Mouse (Mus musculus): ENCODE results near the gene Rab7. TPM values are rescaled to one million over a fixed set of nuclear protein-coding genes. Genes with fewer than 3 reads are reported as not detected.

The Rab7 gene
- polyA plus RNA-seq, 1 experiment from 2014 or later = 186 TPM

DNA sequence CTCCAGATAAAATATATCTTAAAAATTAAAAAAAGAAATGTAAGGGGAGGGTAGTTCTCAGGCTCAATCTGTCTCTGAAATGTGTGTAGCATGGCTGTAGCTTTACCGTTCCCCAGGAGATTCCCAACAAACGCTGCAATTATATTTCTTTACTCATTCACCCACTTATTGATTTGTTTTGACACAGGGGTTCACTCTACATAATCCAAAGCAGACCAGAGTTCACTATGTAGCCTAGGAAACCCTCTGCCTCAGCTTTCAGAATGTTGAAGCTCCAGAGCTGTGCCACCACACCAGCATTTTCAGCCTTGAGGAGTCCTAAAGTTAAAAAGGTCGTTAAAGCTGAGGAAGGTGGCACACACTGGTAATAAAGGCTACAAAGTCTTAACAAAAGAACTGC lies 20.9 kb upstream of the Rab7 start:
- H3K4me2 ChIP-seq (replicated peaks) = no peak overlapping the region
- no peak overlapping the region for H3K27ac ChIP-seq
- no peaks in the 10 kb centered on the region for H3K36me3 ChIP-seq
- no peak for ATAC-seq (ENCODE audit: low FRiP score, low read depth)
- no peaks in the 10 kb centered on the region for H3K27me3 ChIP-seq
- 63% methylated on average over 3 of the region's 3 CpGs for WGBS
- H3K9me3 ChIP-seq = no peaks in the 10 kb centered on the region
- H3K9ac ChIP-seq = no peak overlapping the region; the same call in 1 of the 2 replicates
- H3K4me3 ChIP-seq = no peak overlapping the region
- no peaks in the 10 kb centered on the region for H3K4me1 ChIP-seq

DNA sequence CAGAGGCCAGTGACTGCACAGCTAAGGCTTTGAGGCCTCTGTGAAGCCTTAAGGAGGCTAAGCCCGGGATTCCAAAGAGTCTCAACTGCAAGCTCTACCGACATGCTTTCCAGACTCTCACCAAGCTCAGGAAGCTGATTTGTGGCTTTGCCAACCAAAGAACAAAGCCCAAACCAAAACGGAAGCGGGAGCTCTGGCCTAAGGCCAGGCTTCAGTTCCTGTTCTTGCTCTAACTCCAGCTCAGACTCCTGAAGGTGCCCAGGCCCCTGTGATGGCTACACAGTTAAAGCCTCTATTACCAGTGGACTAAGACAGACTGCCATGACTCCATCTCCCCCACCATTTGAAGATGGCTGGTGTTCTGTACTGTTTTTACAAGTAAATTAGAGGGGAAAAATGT lies 20.0 kb upstream of the Rab7 start:
- Histone ChIP-seq H3K36me3 (no peaks in the 10 kb centered on the region), H3K9ac (no peak overlapping the region), H3K27ac (no peak overlapping the region), H3K27me3 (no peaks in the 10 kb centered on the region), H3K4me2 (replicated peaks) (no peak overlapping the region), H3K4me3 (no peak overlapping the region), H3K4me1 (no peaks in the 10 kb centered on the region), H3K9me3 (no peaks in the 10 kb centered on the region)
- ATAC-seq (ENCODE audit: low FRiP score, low read depth) = no peak
- WGBS = 52% methylated on average over 4 of the region's 4 CpGs

DNA sequence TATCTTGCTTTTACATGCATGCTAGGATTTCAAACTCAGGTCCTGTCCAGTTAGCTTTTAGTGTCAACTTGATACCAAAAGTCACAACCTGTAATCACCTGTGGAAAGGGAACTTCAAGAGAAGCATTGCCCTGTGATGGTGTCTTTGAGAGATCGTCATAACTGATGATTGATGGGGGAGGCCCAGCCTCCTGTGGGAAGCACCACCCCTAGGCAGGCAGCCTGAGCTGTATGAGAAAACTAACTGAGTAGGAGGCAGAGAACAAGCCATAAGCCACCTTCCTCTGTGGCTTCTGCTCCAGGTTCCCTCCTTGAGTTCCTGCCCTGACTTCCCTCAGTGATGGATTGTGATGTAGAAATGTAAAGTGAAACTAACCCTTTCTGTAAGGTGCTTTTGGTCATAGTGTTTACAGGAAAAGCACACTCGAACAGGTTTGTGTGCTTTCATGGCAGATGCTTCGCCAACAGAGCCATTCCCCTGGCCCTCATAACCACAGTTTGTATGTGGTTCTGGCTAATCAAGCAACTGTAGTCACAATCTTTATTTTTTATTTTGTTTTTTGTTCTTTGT lies 19.1 kb upstream of the Rab7 start:
- Histone ChIP-seq H3K9me3 (no peaks in the 10 kb centered on the region), H3K27me3 (no peaks in the 10 kb centered on the region), H3K27ac (no peak overlapping the region), H3K4me2 (replicated peaks) (no peak overlapping the region), H3K9ac (no peak overlapping the region), H3K4me1 (no peaks in the 10 kb centered on the region), H3K4me3 (no peak overlapping the region), H3K36me3 (no peaks in the 10 kb centered on the region)
- no peak for ATAC-seq (ENCODE audit: low FRiP score, low read depth)
- WGBS = 80% methylated on average over 3 of the region's 3 CpGs

DNA sequence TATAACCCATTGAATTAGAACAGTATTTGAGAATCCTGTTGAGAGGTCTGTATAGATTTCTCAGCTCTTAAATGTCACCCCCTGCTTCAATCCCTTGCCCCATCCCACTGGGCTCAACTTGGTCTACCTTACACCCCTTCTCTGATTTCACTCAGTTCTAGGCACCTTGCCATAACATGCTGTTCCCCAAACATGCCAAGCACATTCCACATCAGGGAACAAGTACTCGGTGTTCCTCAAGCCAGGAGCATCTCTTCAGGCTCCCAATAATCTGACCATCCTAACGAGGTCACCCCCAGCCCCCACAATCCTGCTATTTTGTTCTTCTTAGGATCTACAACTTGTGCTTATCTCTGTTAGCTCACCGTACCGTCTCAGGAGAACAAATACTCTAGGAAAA lies 17.3 kb upstream of the Rab7 start:
- H3K4me3 ChIP-seq = no peak overlapping the region
- H3K4me2 ChIP-seq (replicated peaks) = no peak overlapping the region
- H3K9ac ChIP-seq = no peak overlapping the region
- H3K4me1 ChIP-seq = no peaks in the 10 kb centered on the region
- 78% methylated on average over 4 of the region's 4 CpGs for WGBS
- no peaks in the 10 kb centered on the region for H3K27me3 ChIP-seq
- no peak for ATAC-seq (ENCODE audit: low FRiP score, low read depth)
- H3K36me3 ChIP-seq = no peaks in the 10 kb centered on the region
- no peaks in the 10 kb centered on the region for H3K9me3 ChIP-seq
- H3K27ac ChIP-seq = no peak overlapping the region

DNA sequence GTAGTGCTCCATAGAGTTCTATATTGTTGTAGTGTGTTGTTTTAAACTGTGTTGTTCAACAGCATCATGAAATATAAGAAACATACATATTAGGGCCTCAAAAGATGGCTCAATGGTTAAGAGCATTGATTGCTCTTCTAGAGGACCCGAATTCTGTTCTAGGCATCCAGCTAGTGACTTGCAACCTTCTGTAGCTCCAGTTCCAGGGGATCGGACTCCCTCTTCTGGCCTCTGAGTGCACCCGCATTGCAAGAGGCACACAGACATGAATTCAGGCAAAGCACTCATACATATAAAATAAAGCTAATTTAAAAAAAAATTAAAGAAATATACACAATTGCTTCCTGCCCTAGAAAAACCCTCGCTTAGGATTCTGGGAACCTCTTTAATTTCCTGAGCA lies 16.3 kb upstream of the Rab7 start:
- H3K36me3 ChIP-seq = no peaks in the 10 kb centered on the region
- H3K4me3 ChIP-seq = no peak overlapping the region
- H3K27ac ChIP-seq = no peak overlapping the region
- no peaks in the 10 kb centered on the region for H3K4me1 ChIP-seq
- no peaks in the 10 kb centered on the region for H3K27me3 ChIP-seq
- H3K9me3 ChIP-seq = no peaks in the 10 kb centered on the region
- no peak overlapping the region for H3K4me2 ChIP-seq (replicated peaks)
- H3K9ac ChIP-seq = no peak overlapping the region
- no peak for ATAC-seq (ENCODE audit: low FRiP score, low read depth)
- 84% methylated on average over 4 of the region's 4 CpGs for WGBS

DNA sequence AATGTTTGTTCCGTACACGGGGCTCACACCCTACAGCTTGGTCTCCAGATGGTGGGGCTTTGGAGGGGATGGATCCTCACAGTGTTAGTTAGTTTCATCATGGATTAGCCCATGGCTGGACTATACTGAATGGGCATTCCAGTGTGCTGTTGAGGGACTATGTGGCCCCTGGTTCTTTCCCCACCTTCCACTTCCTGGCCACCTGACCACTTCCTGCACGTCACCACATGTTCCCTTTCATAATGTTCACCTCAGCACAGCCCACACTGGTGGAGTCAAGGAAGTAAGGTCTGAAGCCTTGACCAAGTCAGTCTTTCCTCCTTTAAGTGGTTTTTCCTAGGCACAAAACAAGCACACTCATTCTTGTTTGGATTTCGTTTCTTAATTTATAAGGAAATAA lies 15.5 kb upstream of the Rab7 start:
- H3K27me3 ChIP-seq = no peaks in the 10 kb centered on the region
- H3K4me1 ChIP-seq = no peaks in the 10 kb centered on the region
- H3K9me3 ChIP-seq = no peaks in the 10 kb centered on the region
- no peak overlapping the region for H3K4me2 ChIP-seq (replicated peaks)
- no peak for ATAC-seq (ENCODE audit: low FRiP score, low read depth)
- H3K27ac ChIP-seq = no peak overlapping the region
- H3K36me3 ChIP-seq = no peaks in the 10 kb centered on the region
- WGBS = 79% methylated on average over 4 of the region's 4 CpGs
- no peak overlapping the region for H3K9ac ChIP-seq
- H3K4me3 ChIP-seq = no peak overlapping the region

DNA sequence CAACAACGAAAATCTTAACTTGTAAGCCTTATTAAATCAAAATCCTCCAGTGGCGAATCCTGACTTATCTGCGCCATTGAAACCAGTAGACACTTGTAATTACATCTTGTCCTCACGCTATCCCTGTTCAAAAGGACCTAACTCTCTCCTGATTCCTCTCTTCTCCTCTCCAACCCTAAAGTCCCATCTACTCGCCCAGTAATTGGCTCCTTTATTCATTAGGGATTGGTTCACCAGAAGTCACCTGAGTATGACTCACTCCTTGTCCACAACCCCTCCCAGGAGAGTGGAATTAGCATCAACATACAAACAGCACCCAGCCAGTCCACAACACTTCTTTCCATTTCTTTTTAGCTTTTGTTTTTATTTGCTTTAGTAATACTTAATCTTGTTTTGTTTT lies 14.8 kb upstream of the Rab7 start:
- whole genome bisulfite sequencing = 75% methylated on average over 5 of the region's 5 CpGs
- no peaks in the 10 kb centered on the region for H3K4me1 ChIP-seq
- no peak overlapping the region for H3K4me2 ChIP-seq (replicated peaks)
- H3K27ac ChIP-seq = no peak overlapping the region
- no peak overlapping the region for H3K4me3 ChIP-seq
- no peak for ATAC-seq (ENCODE audit: low FRiP score, low read depth)
- H3K36me3 ChIP-seq = no peaks in the 10 kb centered on the region
- no peak overlapping the region for H3K9ac ChIP-seq
- H3K9me3 ChIP-seq = no peaks in the 10 kb centered on the region
- no peaks in the 10 kb centered on the region for H3K27me3 ChIP-seq

DNA sequence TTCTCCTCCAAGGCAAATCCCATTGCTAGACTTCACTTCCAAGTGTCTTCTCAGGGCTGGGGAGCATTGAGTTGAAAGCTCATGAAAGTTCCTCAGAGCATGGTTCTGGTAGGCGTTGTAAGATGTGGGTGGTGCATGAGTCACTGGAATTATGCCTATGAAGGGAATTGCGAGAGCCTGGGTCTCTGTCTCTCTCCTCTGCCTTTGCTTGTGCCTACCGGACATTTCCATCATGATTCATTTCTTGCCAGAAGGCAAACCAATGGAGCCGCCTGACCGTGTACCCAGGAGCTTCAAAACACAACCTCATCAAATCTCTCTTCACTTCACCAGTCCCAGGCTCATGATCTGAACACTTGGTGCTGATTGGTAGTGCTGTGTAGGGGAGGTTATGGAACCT lies 11.8 kb upstream of the Rab7 start:
- Histone ChIP-seq H3K9me3 (no peaks in the 10 kb centered on the region), H3K4me2 (replicated peaks) (no peak overlapping the region), H3K36me3 (no peaks in the 10 kb centered on the region), H3K27me3 (peaks cover 9% of the 10 kb centered on the region), H3K4me3 (no peak overlapping the region), H3K27ac (no peak overlapping the region), H3K9ac (no peak overlapping the region), H3K4me1 (no peaks in the 10 kb centered on the region)
- 89% methylated on average over 5 of the region's 5 CpGs for WGBS
- ATAC-seq (ENCODE audit: low FRiP score, low read depth) = no peak

DNA sequence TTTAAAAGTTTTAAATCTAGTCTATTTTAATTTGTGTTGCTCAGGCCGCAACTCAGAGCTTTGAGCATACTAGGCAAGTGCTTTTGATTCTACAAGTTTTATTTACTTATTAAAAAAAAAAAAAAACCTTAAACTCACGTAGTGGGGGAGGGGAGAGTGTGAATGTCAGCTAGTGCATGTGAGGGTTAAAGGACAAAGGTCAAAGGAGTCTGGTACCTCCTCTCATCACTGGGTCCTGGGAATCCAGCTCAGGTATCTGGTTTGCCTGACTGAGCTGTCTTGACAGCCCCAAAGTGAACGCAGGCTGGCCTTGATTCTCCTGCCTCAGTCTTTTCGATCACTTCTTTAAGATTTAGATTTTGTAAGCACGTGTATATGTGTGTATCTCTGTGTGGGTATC lies 10.6 kb upstream of the Rab7 start:
- H3K9me3 ChIP-seq = no peaks in the 10 kb centered on the region
- H3K27ac ChIP-seq = no peak overlapping the region
- H3K4me3 ChIP-seq = no peak overlapping the region
- H3K4me1 ChIP-seq = no peaks in the 10 kb centered on the region
- whole genome bisulfite sequencing = 75% methylated on average over 5 of the region's 5 CpGs
- no peak overlapping the region for H3K4me2 ChIP-seq (replicated peaks)
- no peak overlapping the region for H3K9ac ChIP-seq
- H3K36me3 ChIP-seq = no peaks in the 10 kb centered on the region
- H3K27me3 ChIP-seq = peaks cover 9% of the 10 kb centered on the region
- no peak for ATAC-seq (ENCODE audit: low FRiP score, low read depth)

DNA sequence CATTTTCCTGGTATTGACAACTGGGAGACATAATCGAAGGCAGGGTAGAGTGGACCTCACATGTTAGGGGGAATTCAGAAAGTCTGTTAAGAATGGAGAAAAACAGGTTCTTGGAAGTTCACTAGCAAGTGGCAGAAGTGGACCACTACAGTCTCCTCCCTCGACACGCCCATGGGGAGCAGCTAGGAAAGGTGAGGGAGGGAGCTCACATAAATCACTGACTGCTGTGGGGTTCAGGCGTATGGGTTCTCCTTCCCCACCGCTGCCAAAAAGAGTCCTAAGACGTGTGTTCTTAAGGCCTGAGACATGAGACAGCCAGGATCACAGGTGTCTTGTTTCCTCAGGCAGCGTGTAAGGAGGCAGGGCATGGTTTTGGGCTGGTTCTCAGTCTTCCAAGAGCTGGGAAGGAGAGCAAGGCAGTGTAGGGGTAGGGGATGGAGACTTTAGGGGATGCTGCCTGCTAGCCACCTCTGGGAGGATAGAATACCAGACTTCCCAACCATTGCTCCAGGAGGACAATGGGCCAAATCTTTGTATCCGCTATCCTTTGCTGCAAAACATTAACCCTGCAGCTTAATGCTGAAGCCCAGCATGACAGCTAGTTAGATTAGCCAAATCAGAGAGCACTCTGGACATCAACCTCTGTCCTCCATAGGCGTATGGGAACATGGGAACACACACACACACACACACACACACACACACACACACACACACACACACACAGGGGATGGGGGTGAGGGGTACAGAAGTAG lies 9.2 kb upstream of the Rab7 start:
- 53% methylated on average over 9 of the region's 9 CpGs for WGBS
- no peaks in the 10 kb centered on the region for H3K4me1 ChIP-seq
- no peak for ATAC-seq (ENCODE audit: low FRiP score, low read depth)
- H3K36me3 ChIP-seq = no peaks in the 10 kb centered on the region
- H3K9me3 ChIP-seq = no peaks in the 10 kb centered on the region
- peaks cover 9% of the 10 kb centered on the region for H3K27me3 ChIP-seq
- H3K4me3 ChIP-seq = no peak overlapping the region
- no peak overlapping the region for H3K4me2 ChIP-seq (replicated peaks)
- no peak overlapping the region for H3K27ac ChIP-seq
- no peak overlapping the region for H3K9ac ChIP-seq

DNA sequence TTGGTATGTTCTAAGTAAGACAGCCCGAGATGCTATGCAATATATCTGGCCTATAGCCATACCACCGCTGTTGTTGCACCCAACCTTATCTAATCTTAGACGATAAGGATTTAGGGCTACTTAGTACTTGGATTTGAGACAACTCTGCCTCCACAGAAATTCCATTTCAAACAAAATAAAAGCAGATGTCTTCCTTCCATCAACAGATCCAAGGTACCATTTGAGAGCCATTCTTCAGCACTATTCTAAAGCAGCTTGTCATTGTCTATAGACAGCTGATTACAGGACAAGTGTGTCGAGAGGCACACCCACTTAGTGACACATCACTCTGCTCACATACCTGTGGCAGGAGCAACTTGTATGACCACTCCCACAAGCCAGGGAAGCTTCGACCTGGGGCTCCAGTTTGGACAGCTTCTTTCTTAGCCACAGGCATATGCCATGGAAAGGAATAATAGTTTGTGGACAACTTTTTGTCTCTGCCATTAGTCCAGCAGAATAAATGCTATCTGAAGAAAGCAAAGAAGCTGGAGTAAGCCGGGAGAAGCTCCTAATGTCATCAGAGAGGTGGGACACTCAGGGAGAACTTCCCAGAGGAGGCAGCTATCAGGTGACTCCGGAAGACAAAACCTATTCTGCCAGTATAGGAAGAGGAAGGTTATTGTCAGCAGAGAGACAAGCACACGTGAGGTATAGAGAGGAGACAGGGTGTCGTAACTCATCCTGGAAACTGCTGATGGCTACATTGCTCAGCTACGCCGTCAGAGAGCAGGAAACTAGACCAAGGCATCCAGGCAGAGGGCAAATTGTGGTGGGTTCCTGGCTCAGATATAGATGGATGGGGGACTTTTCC lies 8.4 kb upstream of the Rab7 start:
- ATAC-seq (ENCODE audit: low FRiP score, low read depth) = no peak
- 62% methylated on average over 11 of the region's 11 CpGs for WGBS

DNA sequence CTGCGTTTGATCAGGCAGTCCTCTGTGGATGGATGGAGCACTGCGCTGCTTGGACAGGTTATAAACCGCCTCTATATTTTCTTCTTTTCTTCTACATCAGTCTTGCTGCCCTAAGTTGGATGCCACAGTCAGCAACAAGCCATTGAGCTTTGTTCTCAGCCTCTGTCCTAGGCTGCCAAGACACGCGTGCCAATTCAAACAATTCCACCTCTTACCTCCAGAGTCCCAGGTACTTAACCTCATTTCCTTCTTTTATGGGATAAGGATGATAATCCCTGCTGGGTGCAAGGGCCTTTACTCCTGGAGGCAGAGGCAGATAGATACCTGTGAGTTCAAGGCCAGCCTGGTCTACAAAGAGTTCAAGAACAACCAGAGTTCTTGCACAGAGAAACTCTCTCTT lies 6.1 kb upstream of the Rab7 start:
- H3K4me1 ChIP-seq = no peaks in the 10 kb centered on the region
- no peaks in the 10 kb centered on the region for H3K36me3 ChIP-seq
- H3K9me3 ChIP-seq = no peaks in the 10 kb centered on the region
- ATAC-seq (ENCODE audit: low FRiP score, low read depth) = no peak
- H3K4me2 ChIP-seq (replicated peaks) = no peak overlapping the region
- no peak overlapping the region for H3K4me3 ChIP-seq
- no peak overlapping the region for H3K9ac ChIP-seq
- H3K27me3 ChIP-seq = peaks cover 28% of the 10 kb centered on the region
- no peak overlapping the region for H3K27ac ChIP-seq
- WGBS = 88% methylated on average over 5 of the region's 5 CpGs

More for the DNA sequence above, 8.4 kb upstream of the Rab7 start:
- Histone ChIP-seq H3K4me1 (no peaks in the 10 kb centered on the region), H3K9me3 (no peaks in the 10 kb centered on the region), H3K27me3 (peaks cover 13% of the 10 kb centered on the region), H3K36me3 (no peaks in the 10 kb centered on the region), H3K4me2 (replicated peaks) (no peak overlapping the region), H3K4me3 (no peak overlapping the region), H3K9ac (no peak overlapping the region), H3K27ac (no peak overlapping the region)
